Mouse (Mus musculus) bone marrow, adult 2 months (tissue): ENCODE data around the gene Cldn13.

Source experiments
- CTCF ChIP-seq: fragments of 200-500 bp; IDR thresholded peaks from 2 replicates; pipeline ENCODE4 v1.5.1; 2011; ENCODE audit warnings: low read length, control low read depth; ENCODE audit not compliant: control insufficient read depth, insufficient read depth
- POLR2A ChIP-seq: fragments of 200-500 bp; IDR thresholded peaks from 2 replicates; pipeline ENCODE4 v1.6.1; 2011; ENCODE audit warnings: low read depth, mild to moderate bottlenecking, control low read depth, low read length, borderline replicate concordance; ENCODE audit not compliant: control insufficient read depth

DNA sequence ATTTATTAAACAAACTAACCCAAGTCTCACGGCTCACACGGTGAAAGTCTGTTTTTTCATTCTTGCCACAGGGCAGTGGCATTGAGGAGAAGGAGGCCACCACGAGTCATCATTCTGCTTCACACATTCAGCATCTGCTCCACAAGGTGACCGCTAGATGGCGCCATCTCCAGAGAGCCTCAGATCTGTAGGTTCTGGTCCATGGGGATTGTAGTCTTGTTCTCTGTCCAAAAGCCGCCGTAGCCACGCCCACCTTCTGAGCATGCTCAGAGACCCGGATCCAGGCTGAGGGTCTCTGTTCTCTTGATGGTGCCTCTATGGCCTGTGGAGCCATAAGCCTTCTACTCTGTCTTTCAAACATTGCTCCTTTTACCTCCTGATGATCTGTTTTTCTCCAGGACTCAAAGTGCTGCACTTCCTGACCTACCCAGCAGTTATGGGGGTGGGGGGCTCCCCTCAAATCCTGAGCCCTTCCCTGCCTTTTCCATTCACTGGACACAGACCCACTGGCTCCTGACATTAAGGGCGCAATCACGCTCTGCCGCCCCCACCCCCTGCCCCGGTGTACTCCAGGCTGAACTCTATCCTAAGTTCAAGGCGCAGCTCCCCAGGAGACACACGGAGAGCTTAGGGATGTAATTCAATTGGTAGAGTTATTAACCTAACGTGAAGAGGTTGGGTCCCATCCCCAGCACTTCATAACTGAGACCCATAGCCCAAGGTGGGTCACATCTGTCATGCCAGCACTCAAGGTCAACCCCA is 2.9 kb upstream of the Cldn13 start:
- TF ChIP-seq CTCF = peak; percentile 89
- TF ChIP-seq POLR2A = no peak
